Mouse (Mus musculus): ENCODE data around the gene Napepld.
"Not testable (repeated sequence)": the region's sequence is repeated elsewhere in the genome, so short reads cannot be mapped to it uniquely, and the experiment has no call there.

Gene Napepld

DNA sequence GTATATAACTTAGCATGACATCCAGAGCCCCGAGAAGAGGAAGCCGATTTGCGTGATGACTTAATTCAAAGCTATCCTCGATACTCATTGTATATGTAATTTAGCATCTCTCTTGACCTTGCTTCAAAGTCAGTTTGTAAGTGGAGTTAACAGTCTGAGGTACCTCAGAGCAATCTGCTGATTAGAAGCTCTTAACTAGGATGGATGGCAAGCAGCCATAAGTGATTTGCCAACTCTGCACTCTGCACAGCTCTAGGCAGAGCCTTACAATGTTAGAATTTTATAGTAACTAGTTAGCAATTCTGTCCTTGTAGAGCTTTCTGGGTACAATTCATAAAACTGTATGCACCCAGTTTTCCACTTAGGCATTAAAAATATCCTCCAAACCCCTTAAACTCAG, 5.3 kb upstream of the Napepld start:
- no peak for DNase-seq (ENCODE audit: low read depth, low spot score)

DNA sequence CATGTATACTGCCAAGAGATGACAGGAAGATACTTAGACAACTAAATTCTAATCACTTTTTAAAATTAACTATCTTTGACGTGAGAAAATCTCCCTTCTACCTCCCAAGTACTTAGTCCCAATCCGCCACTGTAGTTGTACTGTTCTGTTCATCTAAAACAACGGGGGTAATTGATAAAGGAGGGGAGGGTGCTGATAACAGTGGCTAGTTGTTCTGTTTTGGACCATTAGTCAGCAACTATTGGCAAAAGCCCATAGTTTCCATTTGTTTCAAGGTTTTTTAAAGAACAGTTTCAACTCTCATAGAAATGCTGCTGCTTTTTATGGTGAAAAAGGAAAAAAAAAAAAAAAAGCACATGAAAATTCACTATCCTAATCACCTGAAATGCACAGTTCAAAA, 2.5 kb upstream of the Napepld start:
- no peak for DNase-seq (ENCODE audit: low read depth, low spot score)

DNA sequence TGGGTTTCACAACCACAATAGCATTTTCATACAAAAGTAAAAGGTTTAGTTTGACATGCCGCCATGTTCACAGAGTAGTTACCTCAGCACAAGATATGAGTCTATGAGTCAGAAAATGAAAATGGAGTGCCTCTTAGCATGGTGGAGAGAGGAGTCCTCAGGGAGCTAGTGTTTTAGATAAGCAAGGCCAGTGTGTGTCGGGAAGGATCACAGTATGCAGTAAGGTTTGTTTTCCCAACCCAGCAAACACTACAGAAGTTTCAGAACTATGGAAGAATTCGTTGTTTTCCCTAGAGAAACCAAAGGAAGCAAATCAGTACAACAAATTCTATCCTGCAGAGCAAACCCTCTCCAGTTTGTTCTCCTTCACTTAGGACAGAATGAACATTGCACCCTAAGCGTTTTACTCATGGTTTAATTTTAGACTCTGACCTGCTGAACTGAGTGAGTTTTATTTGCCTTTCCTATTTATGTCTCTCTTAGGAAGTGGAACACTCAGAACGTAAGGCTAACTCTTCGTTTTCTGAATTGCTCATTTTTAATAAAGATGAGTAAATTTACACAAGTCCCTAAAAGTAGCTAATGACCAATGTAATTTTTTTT, 1.8 kb upstream of the Napepld start:
- no peak for DNase-seq (ENCODE audit: low read depth, low spot score)

DNA sequence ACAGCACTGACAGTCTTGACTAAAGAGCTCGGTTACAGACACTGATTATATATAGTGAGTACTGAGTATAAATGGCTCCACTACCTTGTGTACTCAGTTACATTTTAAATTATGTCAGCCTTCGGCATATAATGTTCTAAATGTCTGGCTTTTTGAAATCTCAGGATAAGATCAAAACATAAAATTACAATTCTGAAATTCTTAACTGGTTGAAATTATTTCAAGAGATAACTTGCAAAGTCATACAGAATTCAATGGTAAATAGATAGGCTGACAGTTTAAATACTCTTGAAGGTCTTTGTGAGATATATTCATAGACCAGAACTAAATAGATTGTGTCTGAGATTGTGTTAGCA, 791 bp upstream of the Napepld start:
- no peak for DNase-seq (ENCODE audit: low read depth, low spot score)

DNA sequence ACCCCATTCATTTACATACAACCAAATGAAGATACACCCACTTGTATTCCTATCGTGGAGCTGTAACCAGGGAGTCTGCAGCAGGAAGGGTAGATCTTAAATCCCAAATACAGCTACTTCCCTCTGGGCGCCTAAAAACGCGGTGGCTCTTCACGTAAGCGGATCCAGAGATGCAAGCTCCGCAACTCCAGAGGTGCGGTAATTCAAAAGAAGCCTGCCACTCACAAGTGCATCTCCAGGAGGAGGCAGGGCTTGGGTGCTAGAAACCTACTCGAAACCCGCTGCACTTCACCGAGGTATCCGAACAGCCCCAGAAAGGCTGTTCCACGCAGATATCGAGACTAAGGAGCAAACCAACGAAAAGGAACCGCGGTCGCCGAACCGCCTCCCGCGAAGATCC, 262 bp downstream of the Napepld start:
- peak; percentile 66 for DNase-seq (ENCODE audit: low read depth, low spot score)

DNA sequence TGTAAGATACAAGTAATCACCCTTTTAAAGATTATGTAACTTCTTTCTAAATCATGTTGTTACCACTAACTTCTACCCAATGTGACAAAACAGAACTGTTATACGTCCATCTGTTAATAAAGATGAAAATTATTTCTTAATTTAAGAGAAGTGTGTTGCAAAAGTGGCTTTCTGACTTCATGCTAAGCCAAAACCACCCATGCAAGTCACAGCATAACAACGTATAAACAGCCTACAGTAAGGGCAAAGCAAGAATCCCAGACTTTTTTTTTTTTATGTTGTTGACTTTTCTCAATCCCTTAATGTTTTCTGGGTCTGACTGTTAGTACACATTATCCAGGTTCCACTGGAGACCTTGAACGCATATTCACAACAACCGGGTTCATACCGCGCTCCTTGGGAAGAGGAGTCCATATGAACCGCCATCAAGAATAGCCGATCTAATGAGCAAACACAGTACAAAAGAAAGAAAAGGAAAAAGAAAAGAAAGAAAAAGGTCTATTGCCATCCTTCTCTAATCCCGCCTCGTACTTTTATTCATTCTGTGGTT, 849 bp downstream of the Napepld start:
- no peak for DNase-seq (ENCODE audit: low read depth, low spot score)

DNA sequence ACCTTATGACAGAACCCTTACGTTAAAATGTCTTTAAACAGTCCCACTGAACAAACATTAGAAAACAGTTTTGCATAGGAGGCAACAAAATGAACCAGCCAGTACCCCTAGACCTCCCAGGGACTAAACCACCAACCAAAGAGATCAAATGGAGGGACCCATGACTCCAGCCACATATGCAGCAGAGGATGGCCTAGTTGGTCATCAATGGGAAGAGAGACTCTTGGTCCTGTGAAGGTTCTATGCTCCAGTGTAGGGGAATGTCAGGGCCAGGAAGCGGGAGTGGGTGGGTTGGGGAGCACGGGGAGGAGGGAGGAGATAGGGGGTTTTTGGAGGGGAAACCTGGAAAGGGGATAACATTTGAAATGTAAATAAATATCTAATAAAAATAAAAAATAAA, 1.6 kb downstream of the Napepld start:
- not testable (repeated sequence) for DNase-seq (ENCODE audit: low read depth, low spot score)

DNA sequence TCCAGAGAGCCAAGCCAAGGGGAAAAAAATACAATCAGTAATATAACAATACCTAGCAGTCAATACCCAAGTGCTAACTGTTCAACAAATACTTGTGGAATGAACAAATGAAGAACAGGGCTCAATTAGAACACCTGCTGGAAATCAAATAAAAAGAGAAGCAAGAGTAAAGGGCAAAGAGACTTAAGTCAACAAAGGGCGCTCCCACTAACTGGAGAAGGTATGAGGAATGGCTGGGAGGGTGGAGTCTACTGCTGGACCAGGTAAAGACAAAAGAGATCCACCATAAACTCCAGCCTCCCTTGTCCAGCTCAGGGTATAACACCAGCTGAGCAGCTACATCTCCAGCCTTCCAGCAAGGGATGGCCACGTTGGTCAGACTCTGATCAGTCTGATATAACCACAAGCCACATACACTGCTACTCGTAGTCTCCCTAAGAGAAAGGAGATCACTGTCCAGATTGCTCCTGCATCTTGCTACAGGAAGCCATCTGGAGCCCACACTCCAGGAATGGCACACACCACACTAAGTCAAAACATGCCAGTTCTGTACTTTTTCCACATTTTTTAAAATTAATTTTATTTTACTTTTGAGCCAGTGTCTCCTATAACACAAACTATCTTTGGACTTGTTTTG, 6.2 kb downstream of the Napepld start:
- no peak for DNase-seq (ENCODE audit: low read depth, low spot score)

DNA sequence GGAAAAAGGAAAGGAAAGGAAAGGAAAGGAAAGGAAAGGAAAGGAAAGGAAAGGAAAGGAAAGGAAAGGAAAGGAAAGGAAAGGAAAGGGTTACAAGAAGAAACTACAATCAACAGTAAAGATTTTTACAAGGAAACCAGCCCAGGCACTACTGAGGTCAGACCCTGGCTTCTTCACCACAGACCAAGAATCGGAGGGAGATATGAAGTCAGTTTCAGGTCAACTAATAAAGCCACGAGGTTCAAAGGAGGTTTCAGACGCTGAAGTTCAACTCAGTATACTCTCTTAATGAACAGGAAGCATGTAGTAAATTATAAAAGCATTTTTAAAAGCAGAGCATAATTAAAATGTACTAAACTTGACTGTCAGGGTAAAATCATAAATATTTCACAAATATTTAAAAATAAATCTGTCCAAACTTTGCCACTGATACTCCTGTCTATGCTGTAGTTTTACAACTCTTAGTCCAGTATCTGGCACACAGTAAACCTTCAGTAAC, 7.8 kb downstream of the Napepld start:
- DNase-seq (ENCODE audit: low read depth, low spot score) = no peak

DNA sequence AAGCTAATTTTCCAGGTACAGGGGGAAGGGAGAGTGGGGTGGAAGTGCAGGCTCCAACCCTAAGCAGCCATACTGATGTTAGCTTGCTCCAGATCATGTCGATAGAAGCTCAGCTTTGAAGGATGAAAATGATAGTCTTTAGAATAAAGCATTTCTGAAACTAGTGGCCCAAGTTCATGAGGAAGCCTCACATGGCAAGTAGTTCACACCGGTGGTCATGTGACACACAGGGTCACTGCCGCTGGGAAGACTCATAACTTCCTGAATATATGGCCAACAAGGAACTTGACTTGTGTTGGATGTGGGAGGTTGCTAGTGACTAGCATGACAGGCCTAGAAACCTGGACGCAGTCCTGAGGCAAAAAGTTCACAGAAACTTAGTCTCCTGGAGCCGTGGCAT, 9.0 kb downstream of the Napepld start:
- no peak for DNase-seq (ENCODE audit: low read depth, low spot score)

DNA sequence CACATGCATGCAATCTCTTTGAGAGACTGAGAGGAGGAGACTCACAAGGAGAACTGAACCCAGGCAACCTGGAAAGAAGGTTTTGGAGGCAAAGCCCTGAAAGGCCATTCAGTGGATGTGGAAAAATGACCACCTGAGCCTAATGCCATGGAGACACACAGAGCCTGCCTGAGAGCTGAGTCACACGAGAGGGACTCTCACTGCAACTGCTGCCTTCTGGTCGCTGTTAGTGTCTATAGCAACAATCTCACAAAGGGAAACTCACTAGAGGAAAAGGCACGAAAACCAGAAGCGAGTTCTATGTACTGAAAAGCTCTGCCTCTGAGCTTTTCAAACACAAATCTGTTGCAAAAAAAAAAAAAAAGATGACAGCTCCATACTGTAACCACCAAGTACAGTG, 14.2 kb downstream of the Napepld start:
- DNase-seq (ENCODE audit: low read depth, low spot score) = no peak

DNA sequence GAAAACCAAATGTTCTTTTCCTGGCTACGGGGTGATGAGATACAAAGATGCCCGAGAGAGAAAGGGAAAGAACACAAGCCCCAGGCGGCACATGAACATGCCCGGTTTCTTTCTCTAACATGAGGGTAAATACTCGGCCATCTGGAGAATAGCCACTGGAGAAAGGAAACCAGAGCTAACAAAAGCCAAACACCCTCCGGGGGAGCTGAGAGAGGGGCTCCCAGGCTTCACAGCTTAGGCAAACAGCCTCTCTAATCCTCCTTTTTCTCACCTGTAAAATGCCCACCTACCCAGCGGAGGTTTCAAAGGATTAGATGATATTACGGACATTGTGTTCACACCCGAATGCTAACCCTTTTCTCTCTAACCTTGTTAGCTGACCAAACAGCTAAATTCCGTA, 16.2 kb downstream of the Napepld start:
- DNase-seq (ENCODE audit: low read depth, low spot score) = no peak

DNA sequence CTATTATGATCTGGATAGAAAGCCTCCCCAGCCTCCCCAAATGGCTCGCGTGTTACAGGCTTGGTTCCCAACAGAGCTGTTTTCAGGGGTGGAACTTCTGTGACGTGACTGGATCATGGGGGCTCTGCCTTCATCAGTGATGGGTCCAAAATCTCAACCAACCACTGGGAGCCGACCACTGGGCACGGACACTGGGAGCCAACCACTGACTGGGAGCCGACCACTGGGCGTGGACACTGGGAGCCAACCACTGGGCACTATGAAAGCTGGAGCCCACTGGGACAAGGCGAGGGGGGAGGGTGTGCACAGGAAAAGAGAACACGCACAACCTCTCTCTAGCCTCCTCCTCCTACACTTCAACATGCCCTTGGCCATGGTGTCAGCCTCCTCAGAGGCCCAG, 17.4 kb downstream of the Napepld start:
- DNase-seq (ENCODE audit: low read depth, low spot score) = peak; percentile 69

DNA sequence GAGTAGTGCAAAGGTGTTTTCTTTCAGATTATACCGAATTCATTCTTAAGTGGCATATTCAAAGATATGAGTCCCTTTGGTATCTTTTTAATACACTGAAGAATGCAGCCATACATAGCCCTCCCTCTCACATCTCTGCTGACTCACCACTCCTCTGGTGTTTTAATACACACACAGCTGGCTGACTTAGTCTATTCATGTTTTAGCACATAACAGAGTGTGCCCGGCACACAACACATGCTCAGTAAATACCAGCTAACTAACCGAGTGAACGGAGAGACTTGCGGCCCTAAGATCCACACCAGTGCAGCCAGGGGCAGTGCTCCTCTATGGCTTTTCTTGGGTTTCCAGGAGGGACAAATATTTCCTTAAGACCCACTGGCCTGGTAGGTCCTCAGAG, 20.3 kb downstream of the Napepld start:
- DNase-seq (ENCODE audit: low read depth, low spot score) = no peak

DNA sequence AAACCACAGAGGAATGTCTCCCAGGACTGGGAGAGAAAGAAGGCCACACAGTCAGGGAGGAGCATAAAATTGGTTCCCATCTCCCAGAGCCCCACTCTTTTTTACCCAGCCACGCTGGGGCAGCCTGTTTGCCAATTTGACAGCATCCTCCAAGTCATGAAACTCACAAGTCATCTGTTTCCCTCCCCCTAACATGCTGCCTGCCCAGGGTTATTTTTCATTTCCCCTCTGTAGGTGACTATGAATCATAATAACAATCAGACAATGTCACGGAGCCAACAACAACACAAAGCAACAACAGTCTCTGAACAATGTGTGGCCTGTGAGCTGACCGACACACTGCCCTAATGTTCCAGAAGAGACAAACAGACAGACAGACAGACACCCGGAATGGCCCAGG, 21.2 kb downstream of the Napepld start:
- no peak for DNase-seq (ENCODE audit: low read depth, low spot score)

DNA sequence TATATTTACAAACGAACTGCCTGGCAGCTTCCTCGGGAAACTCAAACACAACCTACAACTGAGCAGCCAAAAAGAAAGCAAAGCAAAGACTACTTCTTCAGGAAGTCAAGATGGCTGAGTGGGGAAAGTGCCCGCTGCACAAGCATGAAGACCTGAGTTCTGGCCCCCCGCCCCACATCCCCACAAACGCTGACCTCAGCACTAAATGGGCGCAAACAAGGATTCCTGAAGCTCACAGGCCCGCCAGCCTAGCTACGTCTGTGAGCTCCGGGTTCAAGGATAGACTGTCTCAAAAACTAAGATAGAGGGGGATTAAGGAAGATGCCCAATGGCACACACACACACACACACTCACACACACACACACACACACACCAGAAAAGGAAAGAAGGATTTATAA, 22.8 kb downstream of the Napepld start:
- DNase-seq (ENCODE audit: low read depth, low spot score) = no peak

DNA sequence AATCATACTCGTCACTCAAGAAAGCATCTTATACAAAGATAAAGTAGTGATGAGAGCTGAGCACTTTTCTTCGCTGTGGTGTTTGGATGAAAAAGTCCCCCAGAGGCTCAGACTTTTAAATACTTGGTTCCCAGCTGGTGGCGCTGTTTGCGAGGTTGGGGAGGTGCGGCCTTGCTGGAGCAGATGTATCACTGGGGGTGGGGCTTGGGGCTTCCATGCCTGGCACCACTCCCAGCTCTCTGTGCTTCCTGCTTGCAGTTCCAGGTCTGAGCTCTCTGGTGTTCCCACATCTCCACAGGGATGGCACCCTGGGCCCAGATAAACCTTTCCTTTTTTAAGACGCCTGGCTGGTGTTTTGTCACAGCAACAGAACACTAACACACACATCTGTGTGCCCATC, 23.3 kb downstream of the Napepld start:
- peak; percentile 62 for DNase-seq (ENCODE audit: low read depth, low spot score)

DNA sequence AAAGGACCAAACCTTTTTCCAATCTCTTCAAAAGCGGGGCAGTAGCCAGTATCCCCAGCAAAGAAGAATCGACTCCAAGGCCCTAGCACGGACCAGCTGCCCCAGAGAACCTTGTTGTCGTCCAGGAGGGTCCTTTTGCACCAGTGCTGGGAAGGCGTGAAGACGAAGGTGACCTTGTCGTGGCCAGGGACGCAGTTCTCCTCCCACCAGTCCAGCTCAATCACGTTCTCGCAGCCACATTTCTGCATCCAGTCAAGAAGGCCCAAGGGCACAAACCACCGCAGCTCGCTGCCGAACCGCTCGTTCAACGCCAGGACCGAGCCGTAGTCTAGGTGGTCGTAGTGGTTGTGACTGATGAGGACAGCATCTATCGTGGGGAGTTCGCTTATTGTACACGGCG, 25.7 kb downstream of the Napepld start:
- peak; percentile 50 for DNase-seq (ENCODE audit: low read depth, low spot score)

DNA sequence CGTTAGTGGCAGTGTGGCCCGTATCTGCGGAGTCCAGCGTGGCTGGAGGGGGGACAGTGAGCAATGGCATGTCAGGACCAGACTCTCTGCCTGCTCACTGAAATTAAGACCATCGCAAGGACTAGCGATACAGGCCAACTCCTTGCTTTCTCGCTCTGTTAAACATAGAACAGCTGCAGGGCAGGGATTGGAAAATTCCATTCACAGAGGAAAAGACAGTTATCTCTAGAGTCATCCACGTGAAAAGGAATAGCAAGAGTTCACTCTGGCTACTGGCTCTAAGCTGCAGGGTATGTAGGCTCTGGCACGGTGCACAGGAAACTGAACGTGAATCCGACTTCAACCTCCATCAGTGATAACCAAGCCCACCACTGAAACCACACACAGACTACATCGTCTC, 26.2 kb downstream of the Napepld start:
- DNase-seq (ENCODE audit: low read depth, low spot score) = no peak

DNA sequence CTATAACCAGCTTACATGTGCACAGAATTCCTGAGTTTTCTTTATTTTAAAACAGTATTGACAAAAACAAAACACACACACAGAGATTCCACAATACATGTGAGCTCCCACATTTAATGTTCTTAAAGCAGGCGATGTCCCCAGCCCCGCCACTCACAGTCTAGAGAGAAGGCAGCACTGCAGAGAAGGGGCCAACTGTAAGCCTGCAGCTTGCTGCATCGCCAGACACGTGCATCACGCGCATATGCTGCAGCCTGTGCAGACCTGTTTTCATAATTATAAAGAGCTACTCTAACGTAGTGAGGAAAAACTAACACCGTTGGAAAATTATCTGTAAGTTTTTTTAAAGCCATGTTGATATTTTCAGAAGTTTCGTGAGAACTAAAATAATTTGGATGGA, 27.5 kb downstream of the Napepld start:
- DNase-seq (ENCODE audit: low read depth, low spot score) = no peak

DNA sequence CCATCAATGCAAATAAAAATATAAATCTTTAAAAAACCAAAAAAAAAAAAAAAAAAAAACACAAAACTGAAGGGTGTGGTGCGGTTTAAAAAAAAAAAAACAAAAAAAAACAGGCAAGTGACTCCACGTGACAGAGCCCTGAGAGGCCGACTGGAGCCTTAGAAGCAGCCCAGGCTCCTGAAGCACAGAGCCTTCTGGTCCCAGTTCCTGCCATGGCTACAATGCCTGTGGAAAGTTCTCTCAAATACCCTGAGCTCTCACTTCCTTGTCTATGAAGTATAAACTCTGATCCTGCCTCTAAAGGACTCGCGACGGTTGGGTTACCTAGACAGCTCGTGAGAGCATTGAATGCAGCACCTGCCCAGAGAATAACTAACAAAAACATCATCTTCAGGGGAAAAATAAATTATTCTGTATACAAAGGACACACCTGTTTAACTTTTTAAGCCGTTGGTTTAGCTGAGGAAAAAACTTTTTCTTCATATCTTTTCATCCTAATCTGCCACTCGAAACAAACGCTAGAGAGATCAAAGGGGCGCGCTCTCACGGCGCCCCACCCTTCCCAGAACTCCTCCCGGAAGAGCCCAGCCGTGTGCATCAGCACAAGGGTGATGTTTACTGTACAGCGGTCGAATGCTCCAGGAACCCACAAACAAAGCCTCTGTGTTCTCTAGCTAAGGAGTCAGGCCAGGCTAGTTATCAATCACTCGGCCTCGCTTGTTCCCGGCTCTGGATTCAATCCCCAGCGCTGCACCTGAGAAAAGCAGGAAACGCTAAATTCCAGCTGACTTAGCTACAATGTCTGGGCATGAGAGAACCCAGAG, 28.2 kb downstream of the Napepld start:
- peak; percentile 59 for DNase-seq (ENCODE audit: low read depth, low spot score)

DNA sequence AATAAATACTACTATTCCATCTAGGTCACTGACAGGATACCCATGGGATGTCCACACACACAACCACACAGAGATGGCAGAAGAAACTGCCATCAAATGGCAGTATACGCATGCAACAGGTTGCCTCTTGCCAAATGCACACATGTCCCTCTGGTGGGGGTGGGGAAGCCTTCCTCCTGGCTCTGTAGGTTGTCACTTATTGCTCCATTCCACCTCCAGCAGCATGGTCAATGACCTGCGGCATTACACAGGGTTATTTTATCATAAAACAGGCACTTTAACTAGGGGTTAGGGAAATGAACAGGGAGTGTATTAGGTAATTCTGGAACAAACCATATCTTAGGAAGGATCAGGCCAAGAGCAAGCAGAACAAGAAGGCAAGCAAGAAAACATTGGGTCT, 31.9 kb downstream of the Napepld start:
- DNase-seq (ENCODE audit: low read depth, low spot score) = no peak

Measured in ES-CJ7 (cell line).